In the genomic region with DNA sequence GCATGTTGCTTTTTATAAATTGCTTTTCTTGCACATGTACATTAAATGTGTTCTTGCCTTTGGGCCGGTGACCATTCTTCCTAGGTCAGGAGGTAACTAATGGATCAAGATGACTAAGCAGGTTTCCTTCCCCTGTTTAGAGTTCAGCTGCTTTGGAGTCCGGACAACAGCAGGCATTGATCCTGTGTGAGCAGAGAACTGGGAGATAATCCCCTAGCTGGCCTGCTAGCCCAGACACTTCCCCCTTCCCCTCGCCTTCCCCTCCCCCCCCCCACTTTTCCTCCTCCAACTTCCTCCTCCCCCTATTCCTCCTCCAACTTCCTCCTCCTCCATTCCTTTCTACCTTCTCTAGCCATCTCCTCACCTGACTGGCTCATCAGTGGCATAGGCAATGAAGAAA, we compare ENCODE assay signal across 22 mouse cellular contexts.
DNase-seq lines count a peak whose midpoint lies in the region; ATAC-seq and TF ChIP-seq lines count a peak whose summit lies in the region.
"Had no signal": no experiment of that assay in that cellular context is flagged by ENCODE, and none has a peak within 500 bp of the region (broad histone marks: within the 10 kb centered on the region; RNA-seq: fewer than 3 reads in every experiment).

No protein-coding gene starts in this region.

- peaks cover 70% of the 10 kb centered on the region for H3K4me1 ChIP-seq in hindbrain, embryonic 10.5 days (replicated peaks)
- H3K4me1 ChIP-seq in hindbrain, postnatal 0 days (ENCODE audit: insufficient read depth, low read length): peaks cover 14% of the 10 kb centered on the region
- H3K4me1 ChIP-seq in intestine, postnatal 0 days (replicated peaks; ENCODE audit: control insufficient read depth, insufficient read depth, low read length): no peaks in the 10 kb centered on the region
- peaks cover 59% of the 10 kb centered on the region for H3K4me1 ChIP-seq in midbrain, embryonic 16.5 days (ENCODE audit: control insufficient read depth, insufficient read depth, low read length)
- H3K4me1 ChIP-seq in lung, postnatal 0 days (ENCODE audit: insufficient read depth, low read depth, low read length): peaks cover 4% of the 10 kb centered on the region; the same call in 1 of the 2 replicates

- no peak overlapping the region for H3K9ac ChIP-seq in hindbrain, postnatal 0 days (replicated peaks; ENCODE audit: low read length)
- no peak overlapping the region for H3K9ac ChIP-seq in intestine, postnatal 0 days (ENCODE audit: low read depth, low read length)
- H3K9ac ChIP-seq in midbrain, embryonic 16.5 days (ENCODE audit: low read depth, low read length): no peak overlapping the region
- no peak overlapping the region for H3K9ac ChIP-seq in lung, postnatal 0 days (replicated peaks; ENCODE audit: low read depth)
- H3K9ac ChIP-seq: liver, embryonic 12.5 days had no signal

- no peaks in the 10 kb centered on the region for H3K36me3 ChIP-seq in hindbrain, embryonic 10.5 days
- no peaks in the 10 kb centered on the region for H3K36me3 ChIP-seq in hindbrain, postnatal 0 days (ENCODE audit: insufficient read depth, low read length)
- H3K36me3 ChIP-seq in intestine, postnatal 0 days (ENCODE audit: control insufficient read depth, insufficient read depth): no peaks in the 10 kb centered on the region
- H3K36me3 ChIP-seq in midbrain, embryonic 16.5 days (ENCODE audit: control insufficient read depth, insufficient read depth, low read length): no peaks in the 10 kb centered on the region
- H3K36me3 ChIP-seq in lung, postnatal 0 days (ENCODE audit: insufficient read depth, low read length): no peaks in the 10 kb centered on the region
- H3K36me3 ChIP-seq: liver, embryonic 12.5 days had no signal

- no peaks in the 10 kb centered on the region for H3K9me3 ChIP-seq in hindbrain, embryonic 10.5 days
- no peaks in the 10 kb centered on the region for H3K9me3 ChIP-seq in hindbrain, postnatal 0 days (ENCODE audit: low read length)
- no peaks in the 10 kb centered on the region for H3K9me3 ChIP-seq in intestine, postnatal 0 days (ENCODE audit: control insufficient read depth)
- H3K9me3 ChIP-seq in midbrain, embryonic 16.5 days (replicated peaks; ENCODE audit: control insufficient read depth, low read length, poor library complexity, severe bottlenecking): no peaks in the 10 kb centered on the region
- no peaks in the 10 kb centered on the region for H3K9me3 ChIP-seq in lung, postnatal 0 days (ENCODE audit: low read length)
- H3K9me3 ChIP-seq: limb, embryonic 10.5 days; liver, embryonic 12.5 days had no signal

- DNase-seq in hindbrain, embryonic 10.5 days (ENCODE audit: low spot score): no peak
- no peak for DNase-seq in hindbrain, postnatal 0 days (ENCODE audit: low spot score)
- DNase-seq in R1 (ENCODE audit: low read depth, low spot score): peak; percentile 38
- DNase-seq in layer of hippocampus, postnatal 25 days (ENCODE audit: extremely low spot score in 1 of 2, low spot score in 1 of 2): no peak
- DNase-seq in lung, postnatal 0 days (ENCODE audit: low spot score): no peak
- DNase-seq in adrenal gland, postnatal 36 days: no peak
- DNase-seq: adrenal gland, postnatal 14 days; B cell, adult 2 months; cerebellum, adult 11 months; cerebellum, postnatal 14 days; gastrocnemius, postnatal 14 days; heart, adult 18-20 months; heart, postnatal 4 days; lung, adult 2 months; lung, postnatal 36 days; thymus, postnatal 25 days had no signal

- H3K4me3 ChIP-seq in hindbrain, embryonic 10.5 days: no peak overlapping the region
- H3K4me3 ChIP-seq in hindbrain, postnatal 0 days (ENCODE audit: low read length): no peak overlapping the region
- no peak overlapping the region for H3K4me3 ChIP-seq in intestine, postnatal 0 days (ENCODE audit: low read depth, low read length)
- H3K4me3 ChIP-seq in midbrain, embryonic 16.5 days (ENCODE audit: low read depth, low read length): no peak overlapping the region
- no peak overlapping the region for H3K4me3 ChIP-seq in lung, postnatal 0 days (ENCODE audit: low read depth, low read length)
- H3K4me3 ChIP-seq: layer of hippocampus, adult 2 months; limb, embryonic 10.5 days; liver, embryonic 12.5 days had no signal

- peak overlapping the region; percentile 31; the same call in 1 of the 2 replicates for H3K27ac ChIP-seq in hindbrain, embryonic 10.5 days
- H3K27ac ChIP-seq in hindbrain, postnatal 0 days: no peak overlapping the region
- H3K27ac ChIP-seq in intestine, postnatal 0 days (ENCODE audit: low read depth, low read length): peak overlapping the region; percentile 55; the same call in 1 of the 2 replicates
- H3K27ac ChIP-seq in midbrain, embryonic 16.5 days (ENCODE audit: low read length): peak overlapping the region; percentile 69
- no peak overlapping the region for H3K27ac ChIP-seq in lung, postnatal 0 days (ENCODE audit: low read length)
- H3K27ac ChIP-seq: kidney, postnatal 0 days; layer of hippocampus, adult 2 months; limb, embryonic 10.5 days; liver, embryonic 12.5 days had no signal

- no peak for TF ChIP-seq CTCF in hindbrain, postnatal 0 days (IDR thresholded peaks at IDR 0.05; ENCODE audit: low read depth)
- TF ChIP-seq CTCF in intestine, postnatal 0 days (IDR thresholded peaks at IDR 0.05; ENCODE audit: low read depth): no peak
- TF ChIP-seq CTCF in lung, postnatal 0 days (IDR thresholded peaks at IDR 0.05): no peak

- H3K27me3 ChIP-seq in hindbrain, embryonic 10.5 days (ENCODE audit: insufficient read depth, poor library complexity, severe bottlenecking): no peaks in the 10 kb centered on the region
- no peaks in the 10 kb centered on the region for H3K27me3 ChIP-seq in hindbrain, postnatal 0 days (ENCODE audit: insufficient read depth, low read length)
- H3K27me3 ChIP-seq in intestine, postnatal 0 days (replicated peaks; ENCODE audit: control insufficient read depth, insufficient read depth, low read length): no peaks in the 10 kb centered on the region
- H3K27me3 ChIP-seq in midbrain, embryonic 16.5 days (ENCODE audit: control insufficient read depth, insufficient read depth, low read depth, low read length): no peaks in the 10 kb centered on the region
- H3K27me3 ChIP-seq in lung, postnatal 0 days (replicated peaks; ENCODE audit: insufficient read depth, low read length): no peaks in the 10 kb centered on the region

- TF ChIP-seq EP300 in lung, postnatal 0 days (IDR thresholded peaks at IDR 0.05): no peak

- WGBS in hindbrain, embryonic 10.5 days: 43% methylated on average over 3 of the region's 3 CpGs
- 35% methylated on average over 3 of the region's 3 CpGs for WGBS in hindbrain, postnatal 0 days
- 26% methylated on average over 3 of the region's 3 CpGs for WGBS in intestine, postnatal 0 days
- 4% methylated on average over 2 of the region's 3 CpGs for WGBS in midbrain, embryonic 16.5 days
- WGBS in lung, postnatal 0 days: 35% methylated on average over 3 of the region's 3 CpGs

- ATAC-seq in hindbrain, postnatal 0 days: no peak
- no peak for ATAC-seq in intestine, postnatal 0 days
- ATAC-seq in midbrain, embryonic 16.5 days: no peak
- ATAC-seq in lung, postnatal 0 days: no peak
- ATAC-seq: liver, embryonic 12.5 days had no signal

- H3K4me2 ChIP-seq in hindbrain, postnatal 0 days (ENCODE audit: low read depth, low read length): no peak overlapping the region
- peak overlapping the region; percentile 25 for H3K4me2 ChIP-seq in intestine, postnatal 0 days (replicated peaks; ENCODE audit: low read depth)
- peak overlapping the region; percentile 30 for H3K4me2 ChIP-seq in midbrain, embryonic 16.5 days (ENCODE audit: low read length)
- H3K4me2 ChIP-seq in lung, postnatal 0 days (replicated peaks; ENCODE audit: low read depth, low read length): no peak overlapping the region
- H3K4me2 ChIP-seq: liver, embryonic 12.5 days had no signal

Comparison
In these comparisons a context has a peak if more than half of its experiments do, and no peak if none do; other contexts are left out.
1. H3K27ac ChIP-seq: peak in hindbrain, embryonic 10.5 days (single experiment), intestine, postnatal 0 days (single experiment) and midbrain, embryonic 16.5 days (single experiment); none in hindbrain, postnatal 0 days (single experiment) and lung, postnatal 0 days (single experiment).
2. H3K4me2 ChIP-seq: peak in intestine, postnatal 0 days (single experiment) and midbrain, embryonic 16.5 days (single experiment); none in hindbrain, postnatal 0 days (single experiment) and lung, postnatal 0 days (single experiment).